Mouse (Mus musculus) neural tube, embryonic 15.5 days (tissue): ENCODE measurements around the gene Rora. TPM values are rescaled to one million over a fixed set of nuclear protein-coding genes. Genes with fewer than 3 reads are reported as not detected.
A peak's percentile ranks its signal among the peaks of the same experiment; 100 is the strongest.

ENCODE experiments used
- ATAC-seq: fragments of 200-750 bp; cut with Nextera tagmentation; 2 replicates; pipeline ENCODE4 v1.8.0; 2017; ENCODE audit warnings: mild to moderate bottlenecking, moderate TSS enrichment, moderate library complexity; ENCODE audit not compliant: low FRiP score
- H3K27ac ChIP-seq: fragments of 300-500 bp; sonication (generic); replicated peaks from 2 replicates; pipeline ENCODE4 v1.5.1; 2015; ENCODE audit warnings: mild to moderate bottlenecking, inconsistent platforms
- H3K27me3 ChIP-seq: fragments of 300-500 bp; sonication (generic); replicated peaks from 2 replicates; pipeline ENCODE4 v1.6.1; 2015; ENCODE audit warnings: inconsistent platforms
- H3K36me3 ChIP-seq: fragments of 300-500 bp; sonication (generic); 2 replicates; pipeline ENCODE4 v1.6.1; 2015; ENCODE audit warnings: inconsistent platforms
- H3K4me1 ChIP-seq: fragments of 300-500 bp; sonication (generic); 2 replicates; pipeline ENCODE4 v1.6.1; 2015; ENCODE audit warnings: inconsistent platforms
- H3K4me2 ChIP-seq: fragments of 300-500 bp; sonication (generic); 2 replicates; pipeline ENCODE4 v1.6.1; 2015; ENCODE audit warnings: inconsistent platforms, mild to moderate bottlenecking, moderate library complexity
- H3K4me3 ChIP-seq: fragments of 300-500 bp; sonication (generic); replicated peaks from 2 replicates; pipeline ENCODE4 v1.5.1; 2015; ENCODE audit warnings: mild to moderate bottlenecking, inconsistent platforms
- H3K9ac ChIP-seq: fragments of 300-500 bp; sonication (generic); replicated peaks from 2 replicates; pipeline ENCODE4 v1.6.1; 2015; ENCODE audit warnings: mild to moderate bottlenecking, inconsistent platforms
- H3K9me3 ChIP-seq: fragments of 300-500 bp; sonication (generic); replicated peaks from 2 replicates; pipeline ENCODE4 v1.6.1; 2016; ENCODE audit warnings: inconsistent platforms
- WGBS: fragments of 180-500 bp; shearing (Covaris S2); methylation state at CpG from one replicate; pipeline ENCODE4 v1.1.7; 2015; ENCODE audit warnings: mixed read lengths; 5-methylcytosine and 5-hydroxymethylcytosine counted together
- polyA plus RNA-seq: library from polyadenylated mRNA; unstranded; fragments of >200 nt; fragmentation: Nextera tagmentation; extraction: Ambion mirVana; gene quantifications from 2 replicates; pipeline ENCODE4 v1.2.1, GENCODE M21; 2015

The Rora gene
- polyA plus RNA-seq, 1 experiment from 2014 or later: 17.3 TPM

GRCm38 (mm10) chr9:68761672-68762071 lies 108.1 kb downstream of the Rora start:
- WGBS: 44% methylated on average over 7 of the region's 7 CpGs
- no peak for ATAC-seq
- Histone ChIP-seq H3K27ac (no peak overlapping the region), H3K36me3 (no peaks in the 10 kb centered on the region), H3K4me2 (no peak overlapping the region), H3K9me3 (no peaks in the 10 kb centered on the region), H3K27me3 (no peaks in the 10 kb centered on the region), H3K9ac (no peak overlapping the region), H3K4me3 (no peak overlapping the region), H3K4me1 (peaks cover 20% of the 10 kb centered on the region)

GRCm38 (mm10) chr9:68765595-68765994 lies 112.0 kb downstream of the Rora start:
- Histone ChIP-seq H3K9ac (no peak overlapping the region), H3K4me2 (no peak overlapping the region), H3K9me3 (no peaks in the 10 kb centered on the region), H3K4me3 (no peak overlapping the region), H3K4me1 (peaks cover 19% of the 10 kb centered on the region), H3K36me3 (no peaks in the 10 kb centered on the region), H3K27ac (no peak overlapping the region), H3K27me3 (no peaks in the 10 kb centered on the region)
- 47% methylated on average over 1 of the region's 1 CpGs for WGBS
- no peak for ATAC-seq

- H3K4me3 ChIP-seq: no peak overlapping the region
- H3K9ac ChIP-seq: no peak overlapping the region
- no peaks in the 10 kb centered on the region for H3K9me3 ChIP-seq
- no peak for ATAC-seq
- no peaks in the 10 kb centered on the region for H3K36me3 ChIP-seq
- H3K4me2 ChIP-seq: no peak overlapping the region
- no peaks in the 10 kb centered on the region for H3K27me3 ChIP-seq
- H3K4me1 ChIP-seq: peaks cover 5% of the 10 kb centered on the region
- H3K27ac ChIP-seq: no peak overlapping the region
- WGBS: 27% methylated on average over 1 of the region's 1 CpGs
Measured at GRCm38 (mm10) chr9:68769638-68770037, 116.1 kb downstream of the Rora start.

GRCm38 (mm10) chr9:68771383-68771782 lies 117.8 kb downstream of the Rora start:
- Histone ChIP-seq H3K27ac (no peak overlapping the region), H3K27me3 (no peaks in the 10 kb centered on the region), H3K9ac (no peak overlapping the region), H3K4me1 (peaks cover 7% of the 10 kb centered on the region), H3K4me2 (no peak overlapping the region), H3K36me3 (no peaks in the 10 kb centered on the region), H3K9me3 (no peaks in the 10 kb centered on the region), H3K4me3 (no peak overlapping the region)
- no peak for ATAC-seq
- 95% methylated on average over 3 of the region's 3 CpGs for WGBS

GRCm38 (mm10) chr9:68773770-68774169 lies 120.2 kb downstream of the Rora start:
- Histone ChIP-seq H3K4me3 (no peak overlapping the region), H3K4me2 (no peak overlapping the region), H3K9me3 (no peaks in the 10 kb centered on the region), H3K9ac (no peak overlapping the region), H3K27me3 (no peaks in the 10 kb centered on the region), H3K4me1 (peaks cover 11% of the 10 kb centered on the region), H3K27ac (no peak overlapping the region), H3K36me3 (no peaks in the 10 kb centered on the region)
- no peak for ATAC-seq
- WGBS: 90% methylated on average over 3 of the region's 3 CpGs

- Histone ChIP-seq H3K36me3 (no peaks in the 10 kb centered on the region), H3K9me3 (no peaks in the 10 kb centered on the region), H3K27ac (no peak overlapping the region), H3K4me1 (peaks cover 8% of the 10 kb centered on the region; the same call in 1 of the 2 replicates), H3K9ac (no peak overlapping the region), H3K27me3 (no peaks in the 10 kb centered on the region), H3K4me2 (no peak overlapping the region), H3K4me3 (no peak overlapping the region)
- 84% methylated on average over 8 of the region's 8 CpGs for WGBS
- no peak for ATAC-seq
Measured at GRCm38 (mm10) chr9:68782011-68782410, 128.4 kb downstream of the Rora start.

- Histone ChIP-seq H3K36me3 (no peaks in the 10 kb centered on the region), H3K4me1 (0 out of 2 replicates have a peak, but pooled peaks cover 4% of the 10 kb centered on the region), H3K27ac (no peak overlapping the region), H3K27me3 (no peaks in the 10 kb centered on the region), H3K9me3 (no peaks in the 10 kb centered on the region), H3K9ac (no peak overlapping the region), H3K4me3 (no peak overlapping the region), H3K4me2 (no peak overlapping the region)
- 84% methylated on average over 5 of the region's 5 CpGs for WGBS
- ATAC-seq: no peak
Measured at GRCm38 (mm10) chr9:68782604-68783003, 129.0 kb downstream of the Rora start.

GRCm38 (mm10) chr9:68783246-68783645 lies 129.7 kb downstream of the Rora start:
- Histone ChIP-seq H3K9ac (no peak overlapping the region), H3K9me3 (no peaks in the 10 kb centered on the region), H3K4me3 (no peak overlapping the region), H3K4me2 (no peak overlapping the region), H3K36me3 (no peaks in the 10 kb centered on the region), H3K27ac (no peak overlapping the region), H3K4me1 (0 out of 2 replicates have a peak, but pooled peaks cover 4% of the 10 kb centered on the region), H3K27me3 (no peaks in the 10 kb centered on the region)
- 65% methylated on average over 5 of the region's 5 CpGs for WGBS
- no peak for ATAC-seq

- Histone ChIP-seq H3K4me1 (peaks cover under 1% of the 10 kb centered on the region; the same call in 1 of the 2 replicates), H3K4me2 (no peak overlapping the region), H3K9ac (no peak overlapping the region), H3K27ac (no peak overlapping the region), H3K27me3 (no peaks in the 10 kb centered on the region), H3K4me3 (no peak overlapping the region), H3K9me3 (no peaks in the 10 kb centered on the region), H3K36me3 (no peaks in the 10 kb centered on the region)
- 83% methylated on average over 8 of the region's 8 CpGs for WGBS
- no peak for ATAC-seq
Measured at GRCm38 (mm10) chr9:68786614-68787293, 133.2 kb downstream of the Rora start.

- no peaks in the 10 kb centered on the region for H3K9me3 ChIP-seq
- no peak for ATAC-seq
- H3K9ac ChIP-seq: no peak overlapping the region
- 86% methylated on average over 2 of the region's 2 CpGs for WGBS
- no peaks in the 10 kb centered on the region for H3K36me3 ChIP-seq
- H3K4me2 ChIP-seq: no peak overlapping the region
- H3K4me3 ChIP-seq: no peak overlapping the region
- H3K4me1 ChIP-seq: peaks cover 9% of the 10 kb centered on the region
- H3K27me3 ChIP-seq: no peaks in the 10 kb centered on the region
- no peak overlapping the region for H3K27ac ChIP-seq
Measured at GRCm38 (mm10) chr9:68787665-68788064, 134.1 kb downstream of the Rora start.

GRCm38 (mm10) chr9:68790922-68791321 lies 137.3 kb downstream of the Rora start:
- no peaks in the 10 kb centered on the region for H3K36me3 ChIP-seq
- WGBS: 73% methylated on average over 4 of the region's 4 CpGs
- H3K9me3 ChIP-seq: no peaks in the 10 kb centered on the region
- H3K27me3 ChIP-seq: no peaks in the 10 kb centered on the region
- ATAC-seq: no peak
- no peak overlapping the region for H3K4me3 ChIP-seq
- H3K4me2 ChIP-seq: no peak overlapping the region
- no peak overlapping the region for H3K9ac ChIP-seq
- no peak overlapping the region for H3K27ac ChIP-seq
- peaks cover 21% of the 10 kb centered on the region for H3K4me1 ChIP-seq

- H3K27me3 ChIP-seq: no peaks in the 10 kb centered on the region
- no peak overlapping the region for H3K4me3 ChIP-seq
- no peaks in the 10 kb centered on the region for H3K36me3 ChIP-seq
- no peaks in the 10 kb centered on the region for H3K9me3 ChIP-seq
- H3K4me2 ChIP-seq: peak overlapping the region; percentile 40
- WGBS: 43% methylated on average over 16 of the region's 16 CpGs
- peaks cover 21% of the 10 kb centered on the region for H3K4me1 ChIP-seq
- H3K9ac ChIP-seq: no peak overlapping the region
- ATAC-seq: no peak
- peak overlapping the region; percentile 49; the same call in 1 of the 2 replicates for H3K27ac ChIP-seq
Measured at GRCm38 (mm10) chr9:68791982-68792540, 138.5 kb downstream of the Rora start.
